Mouse (Mus musculus): ENCODE results near the gene Basp1.

Basp1 gene

DNA sequence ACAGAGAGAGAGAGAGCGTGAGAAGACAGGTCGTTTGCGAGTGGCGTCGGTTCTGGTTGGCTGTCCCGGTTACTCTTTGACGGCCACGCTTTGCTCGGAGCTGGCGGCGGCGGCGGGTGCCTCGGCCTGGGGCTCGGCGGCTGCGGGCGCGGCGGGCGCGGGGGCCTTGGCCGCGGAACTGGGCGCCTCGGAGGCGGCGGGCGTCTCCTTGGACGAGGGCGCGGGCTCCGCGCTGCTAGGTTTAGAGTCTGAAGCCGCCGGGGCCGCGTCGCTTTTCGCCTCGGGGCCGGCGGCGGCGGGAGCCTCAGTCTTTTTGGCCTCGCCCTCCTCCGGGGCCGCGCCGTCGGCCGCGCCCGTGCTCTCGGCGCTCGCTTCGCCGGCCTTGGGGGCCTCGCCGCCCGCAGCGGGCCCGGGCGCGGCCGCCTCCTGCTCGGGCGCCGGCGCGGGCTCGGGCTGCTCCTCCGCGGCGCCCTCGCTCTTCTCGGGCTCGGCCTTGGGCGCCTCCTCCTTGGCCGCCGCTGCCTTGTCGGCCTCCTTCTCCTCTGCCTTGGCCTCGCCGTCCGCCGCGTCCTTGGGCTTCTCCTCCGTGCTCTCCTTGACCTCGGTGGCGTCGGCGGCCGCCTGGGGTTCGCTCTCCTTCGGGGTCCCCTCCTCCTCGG, 49.3 kb downstream of the Basp1 start:
- no peak for DNase-seq (ENCODE audit: low read depth, low spot score)

GRCm38 (mm10) chr15:25363636-25364035, 49.9 kb downstream of the Basp1 start:
- no peak for DNase-seq (ENCODE audit: low read depth, low spot score)

GRCm38 (mm10) chr15:25360825-25361224, 52.7 kb downstream of the Basp1 start:
- no peak for DNase-seq (ENCODE audit: low read depth, low spot score)

- DNase-seq (ENCODE audit: low read depth, low spot score): no peak
Measured at GRCm38 (mm10) chr15:25358680-25359097, 54.9 kb downstream of the Basp1 start.

- DNase-seq (ENCODE audit: low read depth, low spot score): no peak
Measured at GRCm38 (mm10) chr15:25355339-25355738, 58.2 kb downstream of the Basp1 start.

GRCm38 (mm10) chr15:25354738-25355137, 58.8 kb downstream of the Basp1 start:
- DNase-seq (ENCODE audit: low read depth, low spot score): no peak

GRCm38 (mm10) chr15:25353498-25353897, 60.1 kb downstream of the Basp1 start:
- no peak for DNase-seq (ENCODE audit: low read depth, low spot score)

DNA sequence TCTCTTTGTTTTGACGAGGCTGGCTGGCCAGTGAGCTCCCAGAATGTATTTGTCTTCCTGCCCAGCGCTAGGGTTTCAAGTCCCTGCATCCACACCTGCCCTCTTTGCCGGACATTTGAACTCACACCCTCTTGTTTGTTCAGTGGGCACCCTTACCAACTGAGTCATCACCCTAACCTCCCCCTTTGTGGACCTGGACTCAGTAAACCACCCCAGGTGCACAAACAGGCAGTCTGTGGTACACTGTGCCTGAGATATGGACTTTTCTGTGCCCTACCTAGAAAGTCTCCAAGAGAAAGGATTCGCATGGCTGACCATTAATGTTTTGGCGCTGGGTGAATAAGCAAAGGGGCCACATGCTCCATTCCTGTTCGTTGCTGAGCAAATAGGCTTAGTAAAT, 70.3 kb downstream of the Basp1 start:
- no peak for DNase-seq (ENCODE audit: low read depth, low spot score)

GRCm38 (mm10) chr15:25335277-25335676, 78.3 kb downstream of the Basp1 start:
- no peak for DNase-seq (ENCODE audit: low read depth, low spot score)

- no peak for DNase-seq (ENCODE audit: low read depth, low spot score)
Measured at GRCm38 (mm10) chr15:25331877-25332445, 81.6 kb downstream of the Basp1 start.

DNA sequence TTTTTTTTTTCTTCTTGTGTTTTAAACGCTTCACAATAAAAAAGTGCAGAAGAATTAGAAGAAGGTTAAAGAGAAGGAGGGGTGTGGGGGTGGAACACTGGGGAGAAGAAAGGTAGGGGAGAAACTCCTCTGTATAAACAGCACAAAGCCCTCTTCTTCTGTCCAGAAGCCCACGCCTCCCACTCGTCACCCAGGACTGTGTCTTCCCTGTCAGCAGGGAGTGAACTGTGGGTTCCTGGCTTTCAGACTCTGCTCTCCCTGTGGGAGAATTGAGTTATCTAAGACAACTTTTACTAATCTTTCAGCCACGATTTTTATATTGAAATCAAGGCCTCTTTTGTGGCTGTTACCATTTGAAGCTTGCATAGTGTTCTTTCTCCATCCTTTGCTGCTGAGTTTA, 82.6 kb downstream of the Basp1 start:
- no peak for DNase-seq (ENCODE audit: low read depth, low spot score)

- DNase-seq (ENCODE audit: low read depth, low spot score): no peak
Measured at GRCm38 (mm10) chr15:25322601-25323000, 91.0 kb downstream of the Basp1 start.

GRCm38 (mm10) chr15:25322111-25322510, 91.5 kb downstream of the Basp1 start:
- no peak for DNase-seq (ENCODE audit: low read depth, low spot score)

DNA sequence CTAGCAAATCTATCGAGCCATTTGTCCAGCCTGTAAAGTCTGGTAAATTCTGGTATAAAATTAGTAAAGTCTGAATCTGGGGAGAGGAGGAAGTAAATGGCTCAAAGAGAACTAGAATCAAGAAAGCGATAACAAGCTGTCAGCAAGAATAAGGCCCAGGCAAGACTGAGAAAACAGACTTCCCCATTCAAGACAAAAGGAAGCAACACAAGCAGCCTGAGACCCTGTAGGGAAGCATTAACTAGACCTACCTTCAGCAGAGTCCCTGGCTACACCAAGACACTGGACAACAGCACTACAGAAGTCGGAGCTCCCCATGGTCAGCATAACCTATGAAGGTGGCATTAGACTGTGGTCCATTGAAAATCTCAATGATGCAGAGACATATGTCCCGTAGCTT, 91.9 kb downstream of the Basp1 start:
- DNase-seq (ENCODE audit: low read depth, low spot score): no peak

DNA sequence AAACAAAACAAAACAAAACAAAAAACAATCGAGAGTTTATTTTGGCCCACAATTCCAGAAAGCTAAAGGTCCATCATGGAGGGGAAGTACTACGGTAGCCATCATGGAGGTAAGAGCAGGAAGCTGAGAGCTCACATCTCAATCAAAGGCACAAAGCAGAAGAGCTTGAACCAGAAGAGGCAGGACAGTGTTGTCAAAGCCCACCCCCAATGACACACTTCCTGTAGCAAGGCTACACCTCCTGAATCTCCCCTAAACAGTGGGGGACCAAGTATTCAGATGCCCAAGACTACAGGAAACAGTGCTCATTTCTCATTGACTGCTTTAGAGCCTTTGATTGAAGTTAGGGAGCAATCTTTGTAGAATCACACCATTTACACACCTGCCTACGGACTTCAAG, 99.1 kb downstream of the Basp1 start:
- DNase-seq (ENCODE audit: low read depth, low spot score): no peak

All from mesoderm, embryonic 11.5 days (tissue).